Mouse (Mus musculus) cerebellum, adult 2 months (tissue): ENCODE measurements around the gene Fas. TPM values are rescaled to one million over a fixed set of nuclear protein-coding genes. Genes with fewer than 3 reads are reported as not detected.

Experiments
- DNase-seq, 2 experiments: peaks; one replicate each; pipeline ENCODE4 v3.0.0; 2021
- H3K27ac ChIP-seq: fragments of 200-500 bp; 2 replicates; pipeline ENCODE4 v1.5.1; 2012; ENCODE audit warnings: low read length, control low read depth, inconsistent platforms; ENCODE audit not compliant: insufficient read depth
- H3K27me3 ChIP-seq: fragments of 200-500 bp; 2 replicates; pipeline ENCODE4 v1.6.1; 2012; ENCODE audit warnings: inconsistent platforms, mild to moderate bottlenecking, low read length, moderate library complexity; ENCODE audit not compliant: control insufficient read depth, insufficient read depth
- H3K4me1 ChIP-seq: fragments of 200-500 bp; 2 replicates; pipeline ENCODE4 v1.6.1; 2011; ENCODE audit warnings: low read length; ENCODE audit not compliant: control insufficient read depth, insufficient read depth
- H3K4me3 ChIP-seq: fragments of 200-500 bp; replicated peaks from 2 replicates; pipeline ENCODE3; 2011; ENCODE audit warnings: mild to moderate bottlenecking, low read depth, low read length, control low read depth; ENCODE audit not compliant: insufficient read depth
- CTCF ChIP-seq: fragments of 200-500 bp; IDR thresholded peaks from 2 replicates; pipeline ENCODE4 v1.5.1; 2011; ENCODE audit warnings: low read depth, mild to moderate bottlenecking, control low read depth, low read length, moderate library complexity, borderline replicate concordance; ENCODE audit not compliant: insufficient read depth
- POLR2A ChIP-seq: fragments of 200-500 bp; IDR thresholded peaks from 2 replicates; pipeline ENCODE4 v1.6.1; 2011; ENCODE audit warnings: low read length, control low read depth, borderline replicate concordance; ENCODE audit not compliant: insufficient read depth
- WGBS: fragments of 180-500 bp; shearing (Covaris S2); methylation state at CpG from one replicate; pipeline ENCODE4 v1.1.7; 2018; 5-methylcytosine and 5-hydroxymethylcytosine counted together
- polyA plus RNA-seq: library from polyadenylated mRNA; depleted of rRNA; stranded (reverse); fragments of >200 nt; gene quantifications from 2 replicates; pipeline ENCODE4 v1.2.3, GENCODE M21; 2012; rRNA removed

Fas gene
- 1.5 and 1.8 TPM in 2 replicates for polyA plus RNA-seq

- H3K4me3 ChIP-seq, result peak within 1 kb of the TSS; percentile 46
- 3% methylated on average over 19 of the region's 19 CpGs for WGBS
- no peaks in the 10 kb centered on the region; the same call in 1 of the 2 replicates for H3K4me1 ChIP-seq
- peak in 1 of 2 experiments; percentile 8 for DNase-seq
- H3K27me3 ChIP-seq, result no peaks in the 10 kb centered on the region; the same call in 1 of the 2 replicates
- no peak within 1 kb of the TSS for H3K27ac ChIP-seq
- TF ChIP-seq CTCF (no peak), POLR2A (no peak)
Observed at GRCm38 (mm10) chr19:34289948-34290789, at the start of gene Fas. TSS of gene Fas (plus strand) at chr19:34290666.

DNA sequence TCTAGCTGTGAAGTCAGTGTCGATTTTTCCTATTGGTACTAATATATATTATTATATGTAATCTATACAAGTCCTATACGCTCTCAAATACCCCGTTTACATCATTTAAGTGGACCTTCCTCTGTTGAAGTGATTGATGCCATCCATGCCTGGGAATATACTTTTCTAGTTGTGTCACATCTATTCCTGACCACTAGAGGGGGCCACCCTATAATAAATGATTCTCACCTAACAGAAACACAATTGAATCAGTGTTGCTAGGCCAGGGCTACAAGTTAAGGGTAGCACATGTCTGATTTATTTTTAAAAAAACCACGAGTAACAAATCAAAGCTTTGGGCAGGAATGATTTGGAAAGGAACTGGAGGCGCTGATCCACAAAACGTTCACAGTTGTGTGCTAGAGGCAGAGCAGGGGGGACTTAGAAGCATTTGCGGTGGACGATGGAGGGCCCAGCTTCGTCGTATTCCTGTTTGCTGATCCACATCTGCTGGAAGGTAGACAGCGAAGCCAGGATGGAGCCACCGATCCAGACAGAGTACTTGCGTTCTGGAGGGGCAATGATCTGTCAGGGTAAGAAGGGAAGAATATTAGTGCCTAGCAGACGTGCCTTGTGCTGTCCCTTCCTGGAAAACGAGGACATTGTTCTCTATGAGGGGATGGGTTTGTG, 49.1 kb upstream of the Fas start:
- DNase-seq, result peak in 1 of 2 experiments; percentile 9
- H3K27me3 ChIP-seq, result no peaks in the 10 kb centered on the region
- TF ChIP-seq POLR2A (no peak), CTCF (peak; percentile 32; the same call in 1 of the 2 replicates)
- no peak overlapping the region for H3K4me3 ChIP-seq
- WGBS, result 63% methylated on average over 15 of the region's 15 CpGs
- no peak overlapping the region for H3K27ac ChIP-seq
- no peaks in the 10 kb centered on the region for H3K4me1 ChIP-seq

DNA sequence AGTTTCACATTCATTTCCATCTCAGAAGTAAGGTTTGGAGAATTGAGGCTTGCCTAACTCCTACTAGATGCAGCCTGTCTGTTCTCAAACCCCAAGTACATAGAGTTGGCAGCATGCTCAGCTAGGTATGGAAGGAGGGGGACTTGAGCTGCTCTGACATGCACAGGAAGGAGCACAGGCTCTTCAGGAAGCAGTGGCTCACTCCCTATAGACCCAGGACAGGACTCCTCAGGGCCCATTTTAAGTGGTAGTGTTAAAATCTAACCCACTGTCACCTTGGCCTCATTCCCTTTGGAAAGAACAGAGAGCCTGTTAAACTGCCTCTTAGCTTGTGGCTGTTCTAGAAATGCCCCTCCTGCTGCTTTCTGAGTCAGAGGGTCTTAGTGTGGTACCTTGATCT, 47.5 kb upstream of the Fas start:
- H3K27me3 ChIP-seq, result no peaks in the 10 kb centered on the region
- no peak overlapping the region for H3K27ac ChIP-seq
- H3K4me3 ChIP-seq, result no peak overlapping the region
- TF ChIP-seq POLR2A (no peak), CTCF (no peak)
- no peaks in the 10 kb centered on the region for H3K4me1 ChIP-seq
- no peak for DNase-seq

GRCm38 (mm10) chr19:34244056-34244455, 46.4 kb upstream of the Fas start:
- no peaks in the 10 kb centered on the region for H3K4me1 ChIP-seq
- peak in 1 of 2 experiments; percentile 41 for DNase-seq
- no peaks in the 10 kb centered on the region for H3K27me3 ChIP-seq

DNA sequence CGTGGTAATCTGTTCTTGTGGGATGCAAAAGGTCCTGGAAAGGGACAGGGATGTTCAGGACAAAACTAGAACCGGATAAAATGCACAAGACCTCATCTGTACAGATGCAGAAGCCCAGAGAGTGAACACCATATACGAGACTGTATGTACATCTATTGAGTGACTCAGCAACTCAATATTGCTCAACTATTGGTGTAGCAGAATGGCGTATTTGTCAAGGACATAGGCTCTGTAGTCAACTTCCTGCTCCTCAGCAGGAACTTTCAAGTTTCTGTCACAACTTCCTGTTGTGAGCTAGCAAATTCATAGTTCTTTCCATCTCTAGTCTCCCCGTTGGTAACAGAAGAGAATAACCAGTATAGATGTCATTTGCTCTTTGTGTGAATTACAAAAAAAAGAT, 41.9 kb upstream of the Fas start:
- WGBS, result 80% methylated on average over 5 of the region's 5 CpGs
- no peaks in the 10 kb centered on the region for H3K27me3 ChIP-seq
- no peak overlapping the region for H3K4me3 ChIP-seq
- DNase-seq, result no peak
- TF ChIP-seq POLR2A, result no peak
- TF ChIP-seq CTCF, result no peak
- no peaks in the 10 kb centered on the region for H3K4me1 ChIP-seq
- H3K27ac ChIP-seq, result no peak overlapping the region

More at GRCm38 (mm10) chr19:34244056-34244455, 46.4 kb upstream of the Fas start:
- TF ChIP-seq CTCF (peak; percentile 32; the same call in 1 of the 2 replicates), POLR2A (no peak)
- 19% methylated on average over 6 of the region's 6 CpGs for WGBS
- Histone ChIP-seq H3K27ac (no peak overlapping the region), H3K4me3 (no peak overlapping the region)

- Histone ChIP-seq H3K4me3 (no peak overlapping the region), H3K4me1 (no peaks in the 10 kb centered on the region), H3K27me3 (no peaks in the 10 kb centered on the region), H3K27ac (no peak overlapping the region)
- WGBS, result 86% methylated on average over 4 of the region's 4 CpGs
- TF ChIP-seq POLR2A, result no peak
- DNase-seq, result no peak
Observed at GRCm38 (mm10) chr19:34250621-34251020, 39.8 kb upstream of the Fas start.

GRCm38 (mm10) chr19:34251900-34252299, 38.6 kb upstream of the Fas start:
- Histone ChIP-seq H3K27me3 (no peaks in the 10 kb centered on the region), H3K4me1 (no peaks in the 10 kb centered on the region), H3K4me3 (no peak overlapping the region), H3K27ac (no peak overlapping the region)
- no peak for DNase-seq
- TF ChIP-seq CTCF, result no peak
- TF ChIP-seq POLR2A, result no peak
- 82% methylated on average over 2 of the region's 2 CpGs for WGBS

GRCm38 (mm10) chr19:34252450-34252849, 38.0 kb upstream of the Fas start:
- DNase-seq, result no peak
- H3K4me3 ChIP-seq, result no peak overlapping the region
- H3K27me3 ChIP-seq, result no peaks in the 10 kb centered on the region
- no peak for TF ChIP-seq CTCF
- TF ChIP-seq POLR2A, result no peak
- no peak overlapping the region for H3K27ac ChIP-seq
- no peaks in the 10 kb centered on the region for H3K4me1 ChIP-seq
- whole genome bisulfite sequencing, result 89% methylated on average over 9 of the region's 9 CpGs
